Mouse (Mus musculus): ENCODE data around the gene Fgf3.

GRCm38 (mm10) chr7:144795976-144796474 lies 41.9 kb upstream of the Fgf3 start:
- TF ChIP-seq CTCF (IDR thresholded peaks at IDR 0.05; ENCODE audit: control insufficient read depth, insufficient read depth, insufficient read length) (no peak), USF1 (IDR thresholded peaks at IDR 0.05; ENCODE audit: low read depth) (no peak), FOSL1 (IDR thresholded peaks at IDR 0.05; ENCODE audit: insufficient read depth, low read length, poor library complexity, severe bottlenecking) (no peak), MYOD1 (IDR thresholded peaks at IDR 0.05; ENCODE audit: control insufficient read depth, insufficient read length, low read depth) (no peak), MYOG (IDR thresholded peaks at IDR 0.05; ENCODE audit: control insufficient read depth, extremely low read depth, insufficient read length) (no peak)
